Mouse (Mus musculus) spleen, postnatal 14 days (tissue): ENCODE measurements at regions not wholly inside any gene's neighbourhood (a gene's known extent, or its start where the extent isn't known, plus 50 kb on each side); places are given as distances from the start of the nearest gene placed in this dataset.
A peak's percentile ranks its signal among the peaks of the same experiment; 100 is the strongest.

Experiments used
- DNase-seq, 2 experiments: peaks; one replicate each; pipeline ENCODE4 v3.0.0; 2021 to 2022; ENCODE audit warnings: low spot score in 2 of 2

GRCm38 (mm10) chr13:42358588-42358987, 57.3 kb downstream of the Edn1 start:
- no peak for DNase-seq

- DNase-seq: peak in 1 of 2 experiments; percentile 1
Observed at GRCm38 (mm10) chr13:42367655-42368554, 66.6 kb downstream of the Edn1 start.

- DNase-seq: no peak
Observed at GRCm38 (mm10) chr13:42369826-42370225, 68.5 kb downstream of the Edn1 start.

GRCm38 (mm10) chr13:42372201-42372600, 70.9 kb downstream of the Edn1 start:
- DNase-seq: no peak

- DNase-seq: no peak
Observed at GRCm38 (mm10) chr13:42374181-42374596, 72.9 kb downstream of the Edn1 start.

- DNase-seq: no peak
Observed at GRCm38 (mm10) chr13:42379675-42380074, 78.4 kb downstream of the Edn1 start.

- no peak for DNase-seq
Observed at GRCm38 (mm10) chr13:42383099-42383498, 81.8 kb downstream of the Edn1 start.

GRCm38 (mm10) chr13:42390389-42390788, 89.1 kb downstream of the Edn1 start:
- DNase-seq: no peak

GRCm38 (mm10) chr13:42391330-42392005, 90.2 kb downstream of the Edn1 start:
- no peak for DNase-seq

- DNase-seq: no peak
Observed at GRCm38 (mm10) chr13:42392701-42393100, 91.4 kb downstream of the Edn1 start.

GRCm38 (mm10) chr13:42394572-42394971, 93.3 kb downstream of the Edn1 start:
- no peak for DNase-seq

- no peak for DNase-seq
Observed at GRCm38 (mm10) chr13:42401513-42401912, 100.2 kb downstream of the Edn1 start.

- DNase-seq: no peak
Observed at GRCm38 (mm10) chr13:42403231-42404020, 102.2 kb downstream of the Edn1 start.

- no peak for DNase-seq
Observed at GRCm38 (mm10) chr13:42412652-42413282, 111.5 kb downstream of the Edn1 start.

GRCm38 (mm10) chr13:42446921-42447320, 145.6 kb downstream of the Edn1 start:
- no peak for DNase-seq

- DNase-seq: no peak
Observed at GRCm38 (mm10) chr13:42453665-42454064, 152.4 kb downstream of the Edn1 start.

GRCm38 (mm10) chr13:42459892-42460291, 158.6 kb downstream of the Edn1 start:
- DNase-seq: no peak

- DNase-seq: no peak
Observed at GRCm38 (mm10) chr13:42478825-42479224, 177.5 kb downstream of the Edn1 start.

- DNase-seq: no peak
Observed at GRCm38 (mm10) chr13:42490956-42491680, 189.3 kb upstream of the Phactr1 start.

GRCm38 (mm10) chr13:42494371-42494770, 186.1 kb upstream of the Phactr1 start:
- DNase-seq: no peak

- DNase-seq: no peak
Observed at GRCm38 (mm10) chr13:42498351-42498750, 182.1 kb upstream of the Phactr1 start.
